Mouse (Mus musculus) embryonic facial prominence, embryonic 12.5 days (tissue): ENCODE data around the gene 1500009C09Rik. TPM values are rescaled to one million over a fixed set of nuclear protein-coding genes. Genes with fewer than 3 reads are reported as not detected.

Source experiments
- ATAC-seq: fragments of 200-750 bp; cut with Nextera tagmentation; 2 replicates; pipeline ENCODE4 v1.8.0; 2017; ENCODE audit not compliant: insufficient number of reproducible peaks, insufficient read depth, low FRiP score, low TSS enrichment
- H3K27ac ChIP-seq: fragments of 300-500 bp; sonication (generic); 2 replicates; pipeline ENCODE4 v1.5.1; 2016; ENCODE audit warnings: mild to moderate bottlenecking
- H3K27me3 ChIP-seq: fragments of 300-500 bp; sonication (generic); 2 replicates; pipeline ENCODE4 v1.6.1; 2016; ENCODE audit warnings: mild to moderate bottlenecking, moderate library complexity
- H3K36me3 ChIP-seq: fragments of 300-500 bp; sonication (generic); 2 replicates; pipeline ENCODE4 v1.6.1; 2016; ENCODE audit warnings: mild to moderate bottlenecking
- H3K4me1 ChIP-seq: fragments of 300-500 bp; sonication (generic); 2 replicates; pipeline ENCODE4 v1.6.1; 2016
- H3K4me2 ChIP-seq: fragments of 300-500 bp; sonication (generic); replicated peaks from 2 replicates; pipeline ENCODE4 v1.6.1; 2016; ENCODE audit warnings: mild to moderate bottlenecking, moderate library complexity
- H3K4me3 ChIP-seq: fragments of 300-500 bp; sonication (generic); 2 replicates; pipeline ENCODE4 v1.5.1; 2016; ENCODE audit warnings: mild to moderate bottlenecking
- H3K9ac ChIP-seq: fragments of 300-500 bp; sonication (generic); 2 replicates; pipeline ENCODE4 v1.6.1; 2016; ENCODE audit warnings: mild to moderate bottlenecking, moderate library complexity
- H3K9me3 ChIP-seq: fragments of 300-500 bp; sonication (generic); 2 replicates; pipeline ENCODE4 v1.6.1; 2016; ENCODE audit warnings: mild to moderate bottlenecking, moderate library complexity
- WGBS: fragments of 180-500 bp; shearing (Covaris S2); methylation state at CpG from one replicate; pipeline ENCODE4 v1.1.7; 2016; 5-methylcytosine and 5-hydroxymethylcytosine counted together
- polyA plus RNA-seq: library from polyadenylated mRNA; unstranded; fragments of >200 nt; fragmentation: Nextera tagmentation; extraction: Ambion mirVana; gene quantifications from 2 replicates; pipeline ENCODE4 v1.2.1, GENCODE M21; 2016

The 1500009C09Rik gene
- polyA plus RNA-seq, 1 experiment from 2014 or later, result not detected

DNA sequence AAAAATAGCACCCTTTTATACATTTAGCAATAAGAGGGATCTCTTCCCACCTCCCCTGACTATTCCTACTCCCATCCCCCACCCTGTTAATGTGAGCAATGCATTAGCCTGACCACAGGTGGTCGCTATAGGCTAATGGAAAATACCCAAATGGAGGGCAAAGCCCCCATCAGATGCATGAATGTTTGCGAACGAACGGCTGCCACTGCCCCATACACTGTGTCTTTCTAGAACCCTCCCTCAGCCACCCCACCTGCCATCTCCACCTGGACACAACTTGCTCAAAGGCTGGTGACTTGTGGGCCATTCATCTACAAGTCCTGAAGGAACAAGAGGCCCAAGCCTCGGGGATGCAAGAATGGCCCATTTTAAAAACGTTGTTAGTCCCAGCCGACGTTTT lies 41.9 kb downstream of the 1500009C09Rik start:
- ATAC-seq, result no peak

DNA sequence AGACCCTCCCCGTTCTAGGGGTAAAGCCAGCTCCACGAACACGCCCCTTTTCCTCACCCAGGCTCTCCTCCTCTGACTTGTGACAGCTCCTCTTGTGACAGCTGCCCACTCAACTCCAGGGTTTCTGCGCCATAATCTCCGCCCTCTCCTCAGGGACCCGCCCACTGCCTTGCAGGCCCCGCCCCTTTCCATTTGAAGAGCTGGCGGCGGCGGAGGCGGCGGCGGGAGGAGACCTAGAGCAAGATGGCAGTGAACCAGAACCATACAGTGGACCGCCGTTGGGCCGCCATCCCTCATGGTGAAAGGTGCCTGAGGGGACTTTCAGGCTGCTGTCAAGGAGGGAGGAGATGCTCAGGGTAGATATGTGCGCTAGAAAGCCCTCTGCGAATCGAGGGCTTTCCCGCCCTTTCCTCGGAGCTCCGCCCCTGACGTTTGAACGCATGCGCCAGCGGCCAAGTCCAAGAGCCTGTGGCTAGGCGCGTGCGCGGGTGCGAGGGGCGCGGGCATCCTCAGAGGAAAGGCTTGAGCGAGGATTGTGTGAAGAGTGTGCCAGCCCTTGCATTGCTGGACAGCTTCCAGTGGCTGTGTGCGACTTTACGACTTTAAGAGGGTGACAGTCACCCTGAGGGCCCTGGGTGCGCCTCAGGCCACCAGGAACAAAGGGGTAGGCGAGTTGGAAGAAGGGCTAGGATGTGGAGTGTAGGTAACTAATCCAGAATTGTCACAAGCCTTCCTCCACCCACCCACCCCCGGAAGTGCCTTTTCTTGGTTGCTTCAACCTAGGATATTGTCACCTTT lies 46.8 kb downstream of the 1500009C09Rik start, which contains the start of gene Wbp2nl:
Gene Wbp2nl (plus strand): TSS at position 191 of the 798 bp plus-strand sequence.
- no peak for ATAC-seq
- H3K4me2 ChIP-seq, result no peak within 1 kb of the TSS; the same call in 1 of the 2 replicates
- no peaks in the 10 kb centered on the region for H3K36me3 ChIP-seq
- 54% methylated on average over 39 of the region's 39 CpGs for WGBS
- no peak within 1 kb of the TSS for H3K4me3 ChIP-seq
- no peak within 1 kb of the TSS for H3K9ac ChIP-seq
- H3K27me3 ChIP-seq, result peaks cover 7% of the 10 kb centered on the region
- H3K9me3 ChIP-seq, result no peaks in the 10 kb centered on the region
- no peak within 1 kb of the TSS for H3K27ac ChIP-seq
- H3K4me1 ChIP-seq, result 0 out of 2 replicates have a peak, but pooled peaks cover 3% of the 10 kb centered on the region

More for the DNA sequence above, 41.9 kb downstream of the 1500009C09Rik start:
- Histone ChIP-seq H3K9ac (no peak overlapping the region), H3K9me3 (no peaks in the 10 kb centered on the region), H3K36me3 (peaks cover 25% of the 10 kb centered on the region), H3K27ac (no peak overlapping the region), H3K4me1 (peaks cover 13% of the 10 kb centered on the region), H3K4me3 (no peak overlapping the region), H3K27me3 (peaks cover 4% of the 10 kb centered on the region), H3K4me2 (no peak overlapping the region)
- WGBS, result 51% methylated on average over 8 of the region's 8 CpGs

DNA sequence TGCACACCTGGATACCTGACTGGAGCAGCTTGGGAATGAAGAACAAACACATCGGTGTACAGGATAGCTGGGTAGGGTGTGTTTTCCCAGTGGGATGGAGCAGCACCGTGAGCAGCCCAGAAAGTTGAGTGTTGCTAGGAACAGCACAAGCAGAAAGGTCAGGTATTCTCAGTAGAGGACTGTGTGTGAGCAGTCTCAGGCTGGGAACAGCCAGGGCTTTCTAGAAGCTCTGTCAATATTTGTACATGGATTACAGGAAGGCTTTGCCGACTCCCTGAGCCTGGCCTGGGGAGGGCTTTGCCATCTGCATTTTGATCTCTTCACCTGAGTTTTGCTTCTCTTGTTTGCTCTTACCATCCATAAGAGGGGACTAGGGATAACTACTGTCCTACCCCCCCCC lies 54.9 kb downstream of the 1500009C09Rik start:
- no peak overlapping the region for H3K4me3 ChIP-seq
- no peaks in the 10 kb centered on the region for H3K4me1 ChIP-seq
- no peaks in the 10 kb centered on the region for H3K36me3 ChIP-seq
- no peaks in the 10 kb centered on the region for H3K9me3 ChIP-seq
- H3K9ac ChIP-seq, result no peak overlapping the region
- WGBS, result 66% methylated on average over 3 of the region's 3 CpGs
- no peak for ATAC-seq
- no peaks in the 10 kb centered on the region for H3K27me3 ChIP-seq
- no peak overlapping the region for H3K27ac ChIP-seq
- no peak overlapping the region for H3K4me2 ChIP-seq

DNA sequence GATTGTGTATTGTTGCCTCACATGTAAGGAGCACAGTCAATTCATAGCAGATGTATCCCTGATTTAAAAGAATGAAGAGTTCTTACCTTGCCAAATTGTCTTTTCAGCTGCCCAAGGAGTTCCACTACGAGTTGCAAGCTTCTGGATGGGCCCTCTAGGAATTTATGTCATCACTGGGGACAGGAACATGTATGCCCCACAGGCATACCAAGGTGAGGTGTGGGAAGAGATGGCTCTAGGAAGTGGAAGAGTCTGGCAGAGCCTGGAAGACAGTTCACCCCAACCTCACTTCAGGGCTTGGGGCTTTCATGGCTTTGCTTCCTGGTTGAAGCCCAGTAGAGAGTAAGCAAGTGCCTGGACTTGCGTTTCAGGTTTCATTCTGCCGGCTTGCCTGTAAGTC lies 56.2 kb downstream of the 1500009C09Rik start:
- Histone ChIP-seq H3K4me1 (no peaks in the 10 kb centered on the region), H3K9me3 (no peaks in the 10 kb centered on the region), H3K36me3 (no peaks in the 10 kb centered on the region), H3K4me2 (no peak overlapping the region), H3K27ac (no peak overlapping the region), H3K4me3 (no peak overlapping the region), H3K27me3 (no peaks in the 10 kb centered on the region), H3K9ac (no peak overlapping the region)
- 68% methylated on average over 3 of the region's 3 CpGs for WGBS
- ATAC-seq, result no peak

Other genes with a start within 250 kb of the 1500009C09Rik start
- 31.6 and 34.0 TPM in 2 replicates for gene Desi1, start 218.5 kb upstream of the 1500009C09Rik start, polyA plus RNA-seq
- 255 and 260 TPM in 2 replicates for gene Snu13, start 204.8 kb upstream of the 1500009C09Rik start, polyA plus RNA-seq
- 0.04 TPM in 1 of 2 replicates, not detected in the other for gene 4930407I10Rik, start 193.2 kb upstream of the 1500009C09Rik start, polyA plus RNA-seq
- gene Mei1, start 182.4 kb upstream of the 1500009C09Rik start, polyA plus RNA-seq, result 0.09 and 0.10 TPM in 2 replicates
- gene Ccdc134, start 124.5 kb upstream of the 1500009C09Rik start, polyA plus RNA-seq, result 26.2 and 27.0 TPM in 2 replicates
- 200 and 202 TPM in 2 replicates for gene Srebf2, start 105.2 kb upstream of the 1500009C09Rik start, polyA plus RNA-seq
- 0.75 and 0.79 TPM in 2 replicates for gene Shisa8, start 39.6 kb upstream of the 1500009C09Rik start, polyA plus RNA-seq
- gene Tnfrsf13c, start 28.0 kb upstream of the 1500009C09Rik start, polyA plus RNA-seq, result 0.13 and 0.23 TPM in 2 replicates
- gene Cenpm, start 7.6 kb upstream of the 1500009C09Rik start, polyA plus RNA-seq, result 68.8 and 71.0 TPM in 2 replicates
- gene Sept3, start 22.5 kb downstream of the 1500009C09Rik start, polyA plus RNA-seq, result 59.9 and 66.0 TPM in 2 replicates
- 0.12 TPM in 1 of 2 replicates, not detected in the other for gene Wbp2nl, start 46.6 kb downstream of the 1500009C09Rik start, polyA plus RNA-seq
- 36.8 and 38.1 TPM in 2 replicates for gene Naga, start 86.5 kb downstream of the 1500009C09Rik start, polyA plus RNA-seq
- 10.3 and 11.2 TPM in 2 replicates for gene Pheta2, start 86.5 kb downstream of the 1500009C09Rik start, polyA plus RNA-seq
- 227 and 245 TPM in 2 replicates for gene Smdt1, start 86.6 kb downstream of the 1500009C09Rik start, polyA plus RNA-seq
- gene Ndufa6, start 101.9 kb downstream of the 1500009C09Rik start, polyA plus RNA-seq, result 281 and 295 TPM in 2 replicates
- gene Cyp2d22, start 127.9 kb downstream of the 1500009C09Rik start, polyA plus RNA-seq, result 10.6 and 10.9 TPM in 2 replicates
- not detected in 2 replicates for gene Cyp2d11, start 141.6 kb downstream of the 1500009C09Rik start, polyA plus RNA-seq
- gene Cyp2d10, start 154.8 kb downstream of the 1500009C09Rik start, polyA plus RNA-seq, result not detected in 2 replicates
- not detected in 2 replicates for gene Cyp2d9, start 181.0 kb downstream of the 1500009C09Rik start, polyA plus RNA-seq